Mouse (Mus musculus) liver, adult 10 weeks (tissue): ENCODE measurements around the gene Olfr545. TPM values are rescaled to one million over a fixed set of nuclear protein-coding genes. Genes with fewer than 3 reads are reported as not detected.

Experiments used
- polyA plus RNA-seq: library from polyadenylated mRNA; stranded (reverse); fragments of 350-450 nt; fragmentation: Illumina TruSeq; extraction: RNeasy Lipid Tissue Mini Kit (QIAGEN cat#74804); gene quantifications from one replicate; pipeline ENCODE4 v1.2.3, GENCODE M21; 2014; ENCODE audit warnings: low read depth, low replicate concordance

Olfr545 gene
- not detected for polyA plus RNA-seq

GRCm38 (mm10) chr7:102499473-102499872, at the start of gene Olfr545:
TSS of gene Olfr545 (minus strand) at chr7:102499573.

DNA sequence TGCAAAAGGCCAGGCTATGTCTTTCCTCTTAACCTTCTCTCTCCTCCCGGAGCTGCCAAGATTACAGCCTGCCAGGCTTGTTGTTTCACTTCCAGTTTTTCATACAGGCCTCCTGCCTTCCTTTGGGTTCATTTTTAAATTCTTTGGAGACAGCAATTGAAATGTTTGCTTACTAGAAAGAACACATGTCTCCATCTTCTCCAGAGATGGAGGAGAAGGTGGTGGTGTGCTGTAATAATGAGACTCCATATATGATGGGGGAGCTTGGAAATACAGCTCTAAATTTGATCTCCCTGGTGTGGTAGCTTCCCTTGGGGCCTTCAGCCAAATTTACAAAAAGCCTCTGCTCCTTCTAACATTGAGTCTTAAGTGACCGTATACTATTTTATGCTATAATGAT, 41.2 kb upstream of the Olfr545 start, which contains the start of gene Olfr548-ps1:
Gene Olfr548-ps1, plus strand, starts transcription at position 301 of the 400 bp plus-strand sequence.

DNA sequence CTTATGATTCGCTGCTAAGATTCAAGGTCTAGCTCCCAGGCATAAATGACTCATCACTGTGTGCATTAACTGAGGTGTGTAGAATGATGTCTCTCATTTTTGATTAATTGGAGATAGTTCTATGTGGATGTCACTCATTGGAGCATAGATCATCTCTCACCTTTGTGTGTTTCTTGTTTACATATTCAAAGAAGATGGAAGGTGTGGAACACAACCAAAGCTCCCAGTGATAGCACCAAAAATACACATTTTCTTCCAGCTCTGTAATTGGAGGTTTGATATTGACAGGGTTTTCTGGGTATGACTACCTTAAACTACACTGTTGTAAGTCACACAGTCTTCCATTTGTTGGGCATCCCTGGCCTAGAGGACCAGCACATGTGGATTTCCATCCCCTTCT, 35.1 kb upstream of the Olfr545 start, which contains the start of gene Olfr547:
Gene Olfr547, plus strand, starts transcription at position 301 of the 400 bp plus-strand sequence.

GRCm38 (mm10) chr7:102488161-102488560, 11.2 kb downstream of the Olfr545 start, which contains the start of gene Olfr544:
TSS of gene Olfr544 (minus strand) at chr7:102488313.

DNA sequence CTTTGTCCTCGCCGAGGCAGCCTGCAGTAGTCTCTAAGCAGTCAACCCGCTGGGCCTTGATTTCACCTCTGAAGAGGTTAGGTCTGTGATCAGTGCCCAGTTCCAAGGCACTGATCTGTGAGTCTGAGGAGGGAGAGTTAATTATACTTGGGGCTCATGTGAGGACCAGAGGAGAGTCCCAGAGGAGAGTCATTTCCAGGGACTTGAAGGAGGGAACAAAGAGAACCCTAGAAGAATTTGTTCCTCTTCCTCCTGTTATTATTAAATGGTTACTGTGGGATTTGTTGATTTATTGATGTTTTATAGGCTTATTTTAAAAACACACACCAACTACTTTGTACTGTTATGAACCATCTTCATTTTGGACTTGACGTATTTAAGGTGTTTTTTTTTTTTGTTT, 17.8 kb downstream of the Olfr545 start, which contains the start of gene Olfr543:
Gene Olfr543, minus strand, starts transcription at position 101 of the 400 bp plus-strand sequence.

DNA sequence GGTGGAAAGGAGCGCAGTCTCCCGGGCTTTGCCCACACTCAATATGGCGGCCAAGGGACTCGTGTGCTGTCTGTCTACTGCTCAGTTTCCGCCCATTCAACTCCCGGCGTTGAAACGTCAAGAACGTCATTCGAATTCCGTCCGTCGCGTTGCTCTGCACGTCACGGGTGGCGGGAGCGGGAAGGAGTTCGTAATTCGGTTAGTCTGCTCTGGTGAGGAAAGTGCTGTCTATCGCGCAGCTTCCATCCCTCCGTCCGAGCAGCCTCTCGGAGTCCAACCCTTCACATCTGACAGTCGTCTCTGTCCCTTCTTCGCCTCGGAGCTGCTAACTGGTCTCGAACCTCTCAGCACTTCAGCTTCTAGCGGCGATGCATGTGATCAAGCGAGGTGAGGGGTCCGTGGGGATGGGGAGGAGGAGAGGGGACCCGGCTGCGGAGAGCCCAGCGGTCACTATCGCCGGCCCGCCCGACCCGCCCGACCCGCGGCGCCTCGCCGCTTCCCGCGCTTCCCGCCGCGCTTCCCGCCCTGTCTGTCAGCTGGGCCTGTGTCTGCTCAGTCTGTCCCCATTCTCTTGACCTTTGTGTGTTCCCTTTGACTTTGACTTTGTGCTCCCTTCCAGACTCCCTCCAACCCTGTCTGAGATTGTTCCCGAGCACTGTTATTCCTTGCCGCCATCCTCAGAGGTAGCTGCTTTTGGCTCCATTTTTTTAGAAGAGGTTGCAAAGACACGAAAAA, 57.5 kb downstream of the Olfr545 start, which contains the start of gene Rrm1:
Gene Rrm1, plus strand, starts transcription at position 39 of the 735 bp plus-strand sequence.

Other genes with a start within 250 kb of the Olfr545 start
- gene Rhog, start 243.5 kb downstream of the Olfr545 start, polyA plus RNA-seq: 3.4 TPM
- gene Stim1, start 231.8 kb downstream of the Olfr545 start, polyA plus RNA-seq: 7.4 TPM
- gene Rrm1, start 57.9 kb downstream of the Olfr545 start, polyA plus RNA-seq: 6.7 TPM
- not detected for gene Olfr543, start 17.9 kb downstream of the Olfr545 start, polyA plus RNA-seq
- not detected for gene Olfr544, start 11.3 kb downstream of the Olfr545 start, polyA plus RNA-seq
- gene Olfr547, start 35.2 kb upstream of the Olfr545 start, polyA plus RNA-seq: not detected
- not detected for gene Olfr548-ps1, start 41.3 kb upstream of the Olfr545 start, polyA plus RNA-seq
- not detected for gene Olfr549, start 50.3 kb upstream of the Olfr545 start, polyA plus RNA-seq
- 7.4 TPM for gene Trim21, start 65.9 kb upstream of the Olfr545 start, polyA plus RNA-seq
- not detected for gene Olfr550, start 71.9 kb upstream of the Olfr545 start, polyA plus RNA-seq
- gene Olfr551, start 92.3 kb upstream of the Olfr545 start, polyA plus RNA-seq: not detected
- not detected for gene Olfr552, start 98.2 kb upstream of the Olfr545 start, polyA plus RNA-seq
- gene Olfr553, start 118.6 kb upstream of the Olfr545 start, polyA plus RNA-seq: not detected
- not detected for gene Olfr554, start 138.9 kb upstream of the Olfr545 start, polyA plus RNA-seq
- not detected for gene Olfr555, start 159.2 kb upstream of the Olfr545 start, polyA plus RNA-seq
- not detected for gene Olfr556, start 165.3 kb upstream of the Olfr545 start, polyA plus RNA-seq
- 2.0 TPM for gene Trim68, start 187.8 kb upstream of the Olfr545 start, polyA plus RNA-seq
- not detected for gene Olfr557, start 196.3 kb upstream of the Olfr545 start, polyA plus RNA-seq
- gene Olfr558, start 202.6 kb upstream of the Olfr545 start, polyA plus RNA-seq: not detected
- gene Olfr33, start 219.5 kb upstream of the Olfr545 start, polyA plus RNA-seq: not detected
- not detected for gene Olfr559, start 227.9 kb upstream of the Olfr545 start, polyA plus RNA-seq